Mouse (Mus musculus) myocyte (in vitro differentiated cells): Measurements from ENCODE around the gene Mbl1. TPM values are rescaled to one million over a fixed set of nuclear protein-coding genes. Genes with fewer than 3 reads are reported as not detected.

Source experiments
- H3K27me3 ChIP-seq: one replicate; pipeline ENCODE4 v1.6.1; 2011; ENCODE audit not compliant: control insufficient read depth, insufficient read depth, insufficient read length
- H3K36me3 ChIP-seq: one replicate; pipeline ENCODE4 v1.6.1; 2011; ENCODE audit not compliant: control insufficient read depth, insufficient read depth
- H3K4me2 ChIP-seq: one replicate; pipeline ENCODE4 v1.6.1; 2011; ENCODE audit warnings: low read depth, control low read depth
- H3K4me3 ChIP-seq: one replicate; pipeline ENCODE4 v1.5.1; 2011; ENCODE audit warnings: mild to moderate bottlenecking, control low read depth, moderate library complexity
- H3K79me2 ChIP-seq: one replicate; pipeline ENCODE4 v1.6.1; 2011; ENCODE audit not compliant: control insufficient read depth, insufficient read depth
- H3ac ChIP-seq: one replicate; pipeline ENCODE4 v1.6.1; 2011; ENCODE audit not compliant: control insufficient read depth, insufficient read length
- CEBPB ChIP-seq: IDR thresholded peaks from 2 replicates; pipeline ENCODE4 v1.6.1; 2011; ENCODE audit warnings: mild to moderate bottlenecking, moderate library complexity; ENCODE audit not compliant: poor library complexity, insufficient read depth, severe bottlenecking
- E2F4 ChIP-seq: IDR thresholded peaks from one replicate; pipeline ENCODE4 v1.6.1; 2011; ENCODE audit warnings: mild to moderate bottlenecking, control low read depth, moderate library complexity; ENCODE audit not compliant: insufficient read depth
- MAX ChIP-seq: IDR thresholded peaks from one replicate; pipeline ENCODE4 v1.6.1; 2011; ENCODE audit warnings: low read depth, mild to moderate bottlenecking, control low read depth
- MYOD1 ChIP-seq, 3 experiments: IDR thresholded peaks; one replicate each; pipeline ENCODE4 v1.6.1; 2011; ENCODE audit warnings: control low read depth in 2 of 3, low read depth in 2 of 3, mild to moderate bottlenecking in 2 of 3, moderate library complexity in 1 of 3; ENCODE audit not compliant: insufficient read length in 2 of 3, control insufficient read depth in 1 of 3
- MYOG ChIP-seq, 3 experiments: IDR thresholded peaks; one replicate each; pipeline ENCODE4 v1.6.1; 2011; ENCODE audit warnings: control low read depth in 2 of 3, low read depth in 2 of 3, mild to moderate bottlenecking in 2 of 3; ENCODE audit not compliant: insufficient read length in 2 of 3, control insufficient read depth in 1 of 3, insufficient read depth in 1 of 3
- POLR2A ChIP-seq: IDR thresholded peaks from one replicate; pipeline ENCODE4 v1.6.1; 2011; ENCODE audit warnings: low read depth, mild to moderate bottlenecking, control low read depth, moderate library complexity; ENCODE audit not compliant: insufficient read length
- POLR2AphosphoS2 ChIP-seq: IDR thresholded peaks from one replicate; pipeline ENCODE4 v1.6.1; 2011; ENCODE audit warnings: low read depth, control low read depth; ENCODE audit not compliant: insufficient read length
- REST ChIP-seq: IDR thresholded peaks from one replicate; pipeline ENCODE4 v1.6.1; 2011; ENCODE audit warnings: mild to moderate bottlenecking, control low read depth, moderate library complexity; ENCODE audit not compliant: insufficient read depth, insufficient read length
- SRF ChIP-seq: IDR thresholded peaks from one replicate; pipeline ENCODE4 v1.6.1; 2011; ENCODE audit warnings: low read depth; ENCODE audit not compliant: control insufficient read depth, insufficient read length
- TCF12 ChIP-seq: IDR thresholded peaks from one replicate; pipeline ENCODE4 v1.6.1; 2011; ENCODE audit warnings: mild to moderate bottlenecking, control low read depth; ENCODE audit not compliant: poor library complexity, insufficient read depth, severe bottlenecking
- TCF3 ChIP-seq: IDR thresholded peaks from one replicate; pipeline ENCODE4 v1.6.1; 2011; ENCODE audit warnings: low read depth, control low read depth; ENCODE audit not compliant: insufficient read length
- USF1 ChIP-seq: IDR thresholded peaks from one replicate; pipeline ENCODE4 v1.6.1; 2011; ENCODE audit warnings: low read depth, mild to moderate bottlenecking, control low read depth, moderate library complexity
- polyA plus RNA-seq: library from polyadenylated mRNA; unstranded; fragments of >200 nt; fragmentation: generic; extraction: Trizol; gene quantifications from one replicate; pipeline ENCODE4 v1.2.1, GENCODE M21; 2012; ENCODE audit warnings: missing spikeins

The Mbl1 gene
- polyA plus RNA-seq, 1 experiment = not detected

- Histone ChIP-seq H3K4me3 (no peak overlapping the region), H3ac (no peak overlapping the region), H3K36me3 (no peaks in the 10 kb centered on the region), H3K79me2 (no peaks in the 10 kb centered on the region), H3K4me2 (no peak overlapping the region), H3K27me3 (no peaks in the 10 kb centered on the region)
- TF ChIP-seq MYOD1 (IDR thresholded peaks at IDR 0.05; ENCODE audit: control insufficient read depth in 1 of 3, insufficient read length in 2 of 3, low read depth in 2 of 3) = no peak
- TF ChIP-seq TCF12 = no peak
- TF ChIP-seq E2F4 = no peak
- no peak for TF ChIP-seq MYOG (IDR thresholded peaks at IDR 0.05; ENCODE audit: control insufficient read depth in 1 of 3, insufficient read depth in 1 of 3, insufficient read length in 2 of 3, low read depth in 2 of 3)
- TF ChIP-seq REST = no peak
- TF ChIP-seq POLR2AphosphoS2 = no peak
- no peak for TF ChIP-seq USF1
- TF ChIP-seq MAX = no peak
- no peak for TF ChIP-seq SRF
- no peak for TF ChIP-seq POLR2A
Measured at GRCm38 (mm10) chr14:41160076-41160475, 8.8 kb downstream of the Mbl1 start.

- Histone ChIP-seq H3K4me3 (no peak overlapping the region), H3K27me3 (no peaks in the 10 kb centered on the region), H3ac (no peak overlapping the region), H3K79me2 (no peaks in the 10 kb centered on the region), H3K4me2 (no peak overlapping the region), H3K36me3 (no peaks in the 10 kb centered on the region)
- TF ChIP-seq REST = no peak
- TF ChIP-seq MYOD1 (IDR thresholded peaks at IDR 0.05; ENCODE audit: control insufficient read depth in 1 of 3, insufficient read length in 2 of 3, low read depth in 2 of 3) = no peak
- TF ChIP-seq E2F4 = no peak
- no peak for TF ChIP-seq MYOG (IDR thresholded peaks at IDR 0.05; ENCODE audit: control insufficient read depth in 1 of 3, insufficient read depth in 1 of 3, insufficient read length in 2 of 3, low read depth in 2 of 3)
- TF ChIP-seq CEBPB = no peak
- no peak for TF ChIP-seq POLR2AphosphoS2
- no peak for TF ChIP-seq MAX
- TF ChIP-seq SRF = no peak
- no peak for TF ChIP-seq POLR2A
Measured at GRCm38 (mm10) chr14:41160743-41161142, 9.5 kb downstream of the Mbl1 start.

DNA sequence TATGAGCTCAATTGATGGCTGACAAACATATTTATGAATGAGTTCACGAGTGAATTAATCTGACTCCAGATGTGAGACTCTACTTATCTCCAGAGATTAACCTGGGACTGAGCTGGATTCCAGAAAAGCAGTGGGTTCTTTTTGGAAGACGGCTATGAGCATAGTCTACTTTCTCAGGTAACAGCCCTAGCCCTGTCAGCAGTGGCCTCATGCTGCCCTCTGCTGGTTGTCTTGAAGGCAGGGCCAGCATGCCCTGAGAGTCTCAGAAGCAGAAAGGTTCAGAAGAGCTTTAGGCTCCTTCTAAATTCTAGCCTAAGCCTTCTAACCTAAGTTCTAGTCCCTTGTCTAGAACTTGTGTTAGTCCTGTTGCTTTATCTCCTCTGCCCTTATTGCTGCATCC, 11.4 kb downstream of the Mbl1 start:
- no peaks in the 10 kb centered on the region for H3K27me3 ChIP-seq
- H3K36me3 ChIP-seq = no peaks in the 10 kb centered on the region
- no peak overlapping the region for H3K4me2 ChIP-seq
- no peak overlapping the region for H3K4me3 ChIP-seq
- no peak overlapping the region for H3ac ChIP-seq
- TF ChIP-seq E2F4 (no peak), MYOD1 (IDR thresholded peaks at IDR 0.05; ENCODE audit: control insufficient read depth in 1 of 3, insufficient read length in 2 of 3, low read depth in 2 of 3) (no peak), POLR2A (no peak), REST (no peak)
- no peaks in the 10 kb centered on the region for H3K79me2 ChIP-seq

GRCm38 (mm10) chr14:41167278-41167677, 16.0 kb downstream of the Mbl1 start:
- no peak overlapping the region for H3K4me2 ChIP-seq
- H3K27me3 ChIP-seq = no peaks in the 10 kb centered on the region
- H3K36me3 ChIP-seq = no peaks in the 10 kb centered on the region
- H3ac ChIP-seq = no peak overlapping the region
- no peaks in the 10 kb centered on the region for H3K79me2 ChIP-seq
- TF ChIP-seq REST (no peak), MAX (no peak), CEBPB (no peak), MYOD1 (IDR thresholded peaks at IDR 0.05; ENCODE audit: control insufficient read depth in 1 of 3, insufficient read length in 2 of 3, low read depth in 2 of 3) (no peak), TCF12 (no peak), E2F4 (no peak)
- H3K4me3 ChIP-seq = no peak overlapping the region

- H3K27me3 ChIP-seq = no peaks in the 10 kb centered on the region
Measured at GRCm38 (mm10) chr14:41168567-41168966, 17.3 kb downstream of the Mbl1 start.

More at GRCm38 (mm10) chr14:41168567-41168966, 17.3 kb downstream of the Mbl1 start:
- no peaks in the 10 kb centered on the region for H3K36me3 ChIP-seq
- H3K79me2 ChIP-seq = no peaks in the 10 kb centered on the region
- no peak overlapping the region for H3K4me2 ChIP-seq
- no peak overlapping the region for H3K4me3 ChIP-seq
- TF ChIP-seq MYOD1 (IDR thresholded peaks at IDR 0.05; ENCODE audit: control insufficient read depth in 1 of 3, insufficient read length in 2 of 3, low read depth in 2 of 3) (no peak), CEBPB (no peak), POLR2A (no peak), MYOG (IDR thresholded peaks at IDR 0.05; ENCODE audit: control insufficient read depth in 1 of 3, insufficient read depth in 1 of 3, insufficient read length in 2 of 3, low read depth in 2 of 3) (no peak), POLR2AphosphoS2 (no peak), TCF3 (no peak), MAX (no peak), REST (no peak), TCF12 (no peak), SRF (no peak), E2F4 (no peak), USF1 (no peak)
- H3ac ChIP-seq = no peak overlapping the region
